Comparison of ENCODE assay signal across 18 mouse cellular contexts in genomic region chr14:22949466-22949865, GRCm38 (mm10).
"Had no signal": no experiment of that assay in that cellular context is flagged by ENCODE, and none has a peak within 500 bp of the region (broad histone marks: within the 10 kb centered on the region; RNA-seq: fewer than 3 reads in every experiment).

No protein-coding gene starts in this region.

- DNase-seq: liver, postnatal 0 days; lung, adult 2 months; lung, postnatal 14 days; lung, postnatal 36 days; right cerebral cortex, postnatal 14 days; thymus, adult 18-20 months; thymus, postnatal 14 days; thymus, postnatal 36 days had no signal

- H3K27me3 ChIP-seq: lung, embryonic 15.5 days; megakaryocyte, embryonic 14.5 days; midbrain, embryonic 13.5 days; midbrain, embryonic 15.5 days; neural tube, embryonic 12.5 days; stomach, embryonic 15.5 days had no signal

- H3K4me2 ChIP-seq: lung, embryonic 15.5 days; midbrain, embryonic 11.5 days; midbrain, embryonic 13.5 days; midbrain, embryonic 15.5 days; neural tube, embryonic 12.5 days; stomach, embryonic 15.5 days had no signal

- H3K9me3 ChIP-seq: lung, embryonic 15.5 days; megakaryocyte, embryonic 14.5 days; midbrain, embryonic 13.5 days; midbrain, embryonic 15.5 days; neural tube, embryonic 12.5 days; stomach, embryonic 15.5 days had no signal

- H3K4me1 ChIP-seq: lung, embryonic 15.5 days; megakaryocyte, embryonic 14.5 days; midbrain, embryonic 15.5 days; stomach, embryonic 15.5 days had no signal

- H3K9ac ChIP-seq: liver, postnatal 0 days; lung, embryonic 15.5 days; midbrain, embryonic 13.5 days; midbrain, embryonic 15.5 days; neural tube, embryonic 12.5 days; stomach, embryonic 15.5 days had no signal

- H3K27ac ChIP-seq: lung, embryonic 15.5 days; macrophage; midbrain, embryonic 13.5 days; midbrain, embryonic 15.5 days; neural tube, embryonic 12.5 days; stomach, embryonic 15.5 days; stomach, postnatal 0 days had no signal

- ATAC-seq: liver, postnatal 0 days; lung, postnatal 0 days; midbrain, embryonic 13.5 days; midbrain, embryonic 15.5 days had no signal

- H3K4me3 ChIP-seq: lung, embryonic 15.5 days; megakaryocyte, embryonic 14.5 days; midbrain, embryonic 13.5 days; midbrain, embryonic 15.5 days; neural tube, embryonic 12.5 days; stomach, embryonic 15.5 days had no signal

- H3K36me3 ChIP-seq: lung, embryonic 15.5 days; midbrain, embryonic 13.5 days; midbrain, embryonic 15.5 days; neural tube, embryonic 12.5 days; stomach, embryonic 15.5 days had no signal
